Mouse (Mus musculus) thymus, adult 2 months (tissue): ENCODE measurements around the gene Ak9. TPM values are rescaled to one million over a fixed set of nuclear protein-coding genes. Genes with fewer than 3 reads are reported as not detected.

ENCODE experiments used
- DNase-seq: peaks from one replicate; pipeline ENCODE4 v3.0.0; 2021
- H3K27ac ChIP-seq: fragments of 200-500 bp; 2 replicates; pipeline ENCODE4 v1.5.1; 2012; ENCODE audit warnings: low read length, control low read depth; ENCODE audit not compliant: control insufficient read depth, insufficient read depth
- H3K27me3 ChIP-seq: fragments of 200-500 bp; 2 replicates; pipeline ENCODE4 v1.6.1; 2012; ENCODE audit warnings: mild to moderate bottlenecking, low read length, moderate library complexity, mixed read lengths; ENCODE audit not compliant: control insufficient read depth, insufficient read depth
- H3K36me3 ChIP-seq: fragments of 200-500 bp; 2 replicates; pipeline ENCODE4 v1.6.1; 2012; ENCODE audit warnings: mild to moderate bottlenecking, low read length, moderate library complexity; ENCODE audit not compliant: control insufficient read depth, insufficient read depth
- H3K4me1 ChIP-seq: fragments of 200-500 bp; replicated peaks from 2 replicates; pipeline ENCODE4 v1.6.1; 2012; ENCODE audit warnings: low read length; ENCODE audit not compliant: control insufficient read depth, insufficient read depth
- H3K4me3 ChIP-seq: fragments of 200-500 bp; 2 replicates; pipeline ENCODE4 v1.5.1; 2012; ENCODE audit warnings: mild to moderate bottlenecking, low read length, control low read depth, moderate library complexity; ENCODE audit not compliant: control insufficient read depth, insufficient read depth
- CTCF ChIP-seq: fragments of 200-500 bp; IDR thresholded peaks from 2 replicates; pipeline ENCODE4 v1.5.1; 2012; ENCODE audit warnings: mild to moderate bottlenecking, control low read depth, low read length, moderate library complexity, borderline replicate concordance; ENCODE audit not compliant: control insufficient read depth, poor library complexity, insufficient read depth; ENCODE audit errors: extremely low read depth
- POLR2A ChIP-seq: fragments of 200-500 bp; IDR thresholded peaks from 2 replicates; pipeline ENCODE4 v1.6.1; 2012; ENCODE audit warnings: mild to moderate bottlenecking, low read length, control low read depth, moderate library complexity; ENCODE audit not compliant: control insufficient read depth, poor library complexity, insufficient read depth; ENCODE audit errors: extremely low read depth
- WGBS: fragments of 180-500 bp; shearing (Covaris S2); methylation state at CpG from one replicate; pipeline ENCODE4 v1.1.7; 2018; 5-methylcytosine and 5-hydroxymethylcytosine counted together
- polyA plus RNA-seq: library from polyadenylated mRNA; depleted of rRNA; stranded (reverse); fragments of >200 nt; gene quantifications from 2 replicates; pipeline ENCODE4 v1.2.3, GENCODE M21; 2012

Gene Ak9
- polyA plus RNA-seq, 1 experiment: 0.04 TPM

DNA sequence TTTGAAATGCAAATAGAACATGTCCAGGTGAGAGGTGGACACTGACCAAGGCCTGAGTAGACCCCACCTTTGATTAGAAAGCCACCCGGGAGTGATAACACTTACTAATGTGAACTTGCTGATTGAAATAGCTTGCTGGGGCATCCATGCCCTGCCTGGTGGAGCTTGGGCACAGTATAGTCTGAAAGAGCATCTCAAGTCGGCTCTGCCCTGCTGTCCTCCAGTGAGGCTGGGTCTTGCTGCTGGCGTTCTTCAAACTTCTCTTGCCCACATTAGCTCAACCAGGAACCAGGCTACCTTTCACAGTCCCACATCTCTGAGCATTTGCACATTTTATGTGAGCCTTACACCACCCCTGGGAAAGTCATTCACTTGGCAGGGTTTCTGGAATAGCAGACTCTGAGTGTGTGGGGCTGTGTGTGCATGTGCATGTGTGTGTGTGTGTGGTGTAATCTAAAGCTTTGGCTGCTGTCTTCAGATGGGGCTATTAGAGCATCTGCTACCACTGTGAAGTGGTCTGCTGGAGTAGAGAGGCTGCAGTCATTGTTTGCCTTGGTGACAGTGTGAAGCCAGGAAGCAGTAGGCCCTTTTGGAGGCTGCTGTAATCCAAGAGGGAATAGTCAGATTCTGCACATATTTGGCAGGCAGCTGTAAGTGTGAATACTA lies 157.4 kb downstream of the Ak9 start:
- WGBS: 90% methylated on average over 3 of the region's 3 CpGs
- TF ChIP-seq POLR2A: no peak
- no peak for TF ChIP-seq CTCF
- no peak overlapping the region for H3K4me3 ChIP-seq
- no peak overlapping the region for H3K27ac ChIP-seq
- DNase-seq: no peak
- no peaks in the 10 kb centered on the region for H3K4me1 ChIP-seq
- peaks cover 27% of the 10 kb centered on the region for H3K36me3 ChIP-seq
- no peaks in the 10 kb centered on the region for H3K27me3 ChIP-seq

DNA sequence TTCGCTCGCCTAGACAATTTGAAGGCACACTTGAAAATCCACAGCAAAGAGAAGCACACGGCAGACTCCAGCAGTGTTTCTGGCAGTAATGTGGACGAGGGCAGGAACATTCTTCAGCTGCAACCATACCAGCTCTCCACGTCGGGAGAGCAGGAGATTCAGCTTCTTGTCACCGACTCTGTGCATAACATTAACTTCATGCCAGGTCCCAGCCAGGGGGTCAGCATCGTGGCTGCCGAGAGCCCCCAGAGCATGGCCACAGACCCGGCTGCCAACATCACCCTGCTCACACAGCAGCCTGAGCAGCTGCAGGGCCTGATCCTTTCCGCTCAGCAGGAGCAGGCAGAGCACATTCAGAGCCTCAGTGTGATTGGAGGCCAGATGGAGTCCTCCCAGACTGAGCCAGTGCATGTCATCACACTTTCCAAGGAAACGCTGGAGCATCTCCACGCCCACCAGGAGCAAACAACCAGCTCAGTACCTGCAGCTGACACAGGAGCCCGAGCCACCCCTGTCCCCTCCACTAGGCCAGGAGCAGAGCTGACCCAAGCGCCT lies 160.7 kb downstream of the Ak9 start:
- peaks cover 17% of the 10 kb centered on the region for H3K36me3 ChIP-seq
- TF ChIP-seq CTCF: no peak
- no peak for TF ChIP-seq POLR2A
- H3K27me3 ChIP-seq: no peaks in the 10 kb centered on the region
- DNase-seq: no peak
- no peak overlapping the region for H3K4me3 ChIP-seq
- no peak overlapping the region for H3K27ac ChIP-seq
- no peaks in the 10 kb centered on the region for H3K4me1 ChIP-seq
- WGBS: 97% methylated on average over 15 of the region's 15 CpGs

- H3K4me3 ChIP-seq: no peak overlapping the region
- H3K27ac ChIP-seq: no peak overlapping the region
- TF ChIP-seq CTCF: no peak
- no peak for TF ChIP-seq POLR2A
- 93% methylated on average over 6 of the region's 6 CpGs for WGBS
- DNase-seq: no peak
- peaks cover 11% of the 10 kb centered on the region for H3K36me3 ChIP-seq
- no peaks in the 10 kb centered on the region for H3K27me3 ChIP-seq
- peaks cover 5% of the 10 kb centered on the region for H3K4me1 ChIP-seq
Observed at GRCm38 (mm10) chr10:41467325-41467724, 163.5 kb downstream of the Ak9 start.

DNA sequence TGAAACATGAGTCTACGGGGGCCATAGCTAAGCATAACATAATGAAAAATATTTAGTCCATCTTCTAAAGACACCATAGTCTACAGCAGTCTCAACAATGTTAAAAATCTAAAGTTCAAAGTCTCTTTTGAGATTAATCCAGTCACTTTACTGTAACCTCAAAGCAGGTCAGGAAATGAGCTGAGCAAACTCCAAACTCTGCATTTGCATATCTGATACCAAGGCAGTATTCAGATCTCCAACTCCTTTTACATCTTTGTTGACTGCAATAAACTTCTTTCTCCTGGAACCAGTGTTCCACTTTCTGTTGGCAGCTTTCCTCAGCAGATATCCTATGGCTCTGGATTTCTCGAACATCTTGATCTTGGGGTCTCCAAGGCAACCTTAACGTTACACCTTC lies 166.9 kb downstream of the Ak9 start:
- TF ChIP-seq CTCF: no peak
- no peak for TF ChIP-seq POLR2A
- Histone ChIP-seq H3K36me3 (no peaks in the 10 kb centered on the region), H3K27ac (no peak overlapping the region), H3K27me3 (no peaks in the 10 kb centered on the region), H3K4me1 (peaks cover 25% of the 10 kb centered on the region), H3K4me3 (no peak overlapping the region)
- WGBS: 94% methylated on average over 3 of the region's 3 CpGs
- no peak for DNase-seq

- no peaks in the 10 kb centered on the region for H3K36me3 ChIP-seq
- no peaks in the 10 kb centered on the region for H3K27me3 ChIP-seq
- peaks cover 33% of the 10 kb centered on the region for H3K4me1 ChIP-seq
- 0 out of 2 replicates have a peak overlapping the region, but pooled peaks have one; percentile 3 for H3K27ac ChIP-seq
- no peak for TF ChIP-seq CTCF
- no peak for TF ChIP-seq POLR2A
- no peak overlapping the region for H3K4me3 ChIP-seq
- DNase-seq: no peak
Observed at GRCm38 (mm10) chr10:41472534-41472933, 168.8 kb downstream of the Ak9 start.

DNA sequence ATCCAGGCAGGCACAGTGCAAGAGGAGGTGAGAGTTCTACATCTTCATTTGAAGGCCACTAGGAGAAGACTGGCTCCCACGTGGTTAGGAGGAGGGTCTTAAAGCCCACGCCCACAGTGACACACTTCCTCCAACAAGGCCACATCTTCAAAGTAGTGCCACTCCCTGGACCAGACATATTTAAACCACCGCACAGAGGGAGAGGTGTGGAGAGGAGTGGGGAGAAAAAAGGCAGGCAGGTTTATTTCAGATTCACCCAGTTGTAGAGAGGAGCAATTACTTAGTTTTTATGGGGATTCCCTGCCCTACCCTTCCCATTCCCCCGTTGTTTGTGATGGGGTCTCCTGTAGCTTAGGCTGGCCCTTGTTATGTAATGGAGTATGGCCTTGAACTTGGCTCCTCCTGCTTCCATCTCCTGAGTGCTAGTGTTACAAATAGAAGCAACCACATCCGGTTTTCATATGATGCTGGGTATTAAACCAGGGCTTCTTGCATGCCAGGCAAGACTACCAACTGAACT lies 169.2 kb downstream of the Ak9 start:
- DNase-seq: no peak

More for the DNA sequence above, 169.2 kb downstream of the Ak9 start:
- TF ChIP-seq POLR2A (no peak), CTCF (no peak)
- H3K27ac ChIP-seq: 0 out of 2 replicates have a peak overlapping the region, but pooled peaks have one; percentile 30
- H3K27me3 ChIP-seq: no peaks in the 10 kb centered on the region
- H3K4me1 ChIP-seq: peaks cover 38% of the 10 kb centered on the region
- H3K36me3 ChIP-seq: no peaks in the 10 kb centered on the region
- H3K4me3 ChIP-seq: no peak overlapping the region
- 36% methylated on average over 5 of the region's 5 CpGs for WGBS
